Mouse (Mus musculus) liver, postnatal 0 days (tissue): Measurements from ENCODE around the gene Slc17a5. TPM values are rescaled to one million over a fixed set of nuclear protein-coding genes. Genes with fewer than 3 reads are reported as not detected.
"Not testable (repeated sequence)": the region's sequence is repeated elsewhere in the genome, so short reads cannot be mapped to it uniquely, and the experiment has no call there.

Source experiments
- ATAC-seq: fragments of 200-750 bp; cut with Nextera tagmentation; 2 replicates; pipeline ENCODE4 v1.8.0; 2017; ENCODE audit warnings: mild to moderate bottlenecking, moderate library complexity
- DNase-seq: peaks from one replicate; pipeline ENCODE4 v3.0.0-alpha.2; 2016
- H3K27ac ChIP-seq: fragments of 300-500 bp; sonication (generic); 2 replicates; pipeline ENCODE4 v1.5.1; 2014; ENCODE audit warnings: antibody characterized with exemption, moderate library complexity, mild to moderate bottlenecking, low read depth
- H3K27me3 ChIP-seq: fragments of 300-500 bp; sonication (generic); 2 replicates; pipeline ENCODE4 v1.6.1; 2014; ENCODE audit warnings: low read length, control low read depth, mixed read lengths; ENCODE audit not compliant: insufficient read depth
- H3K36me3 ChIP-seq: fragments of 300-500 bp; sonication (generic); replicated peaks from 2 replicates; pipeline ENCODE4 v1.6.1; 2014; ENCODE audit warnings: mild to moderate bottlenecking, control low read depth, low read length, moderate library complexity, mixed read lengths; ENCODE audit not compliant: insufficient read depth
- H3K4me1 ChIP-seq: fragments of 300-500 bp; sonication (generic); 2 replicates; pipeline ENCODE4 v1.6.1; 2014; ENCODE audit warnings: antibody characterized with exemption, mild to moderate bottlenecking, control low read depth; ENCODE audit not compliant: insufficient read depth
- H3K4me2 ChIP-seq: fragments of 300-500 bp; sonication (generic); 2 replicates; pipeline ENCODE4 v1.6.1; 2014; ENCODE audit warnings: low read depth, mild to moderate bottlenecking, low read length, moderate library complexity, mixed read lengths
- H3K4me3 ChIP-seq: fragments of 300-500 bp; sonication (generic); 2 replicates; pipeline ENCODE4 v1.5.1; 2014; ENCODE audit warnings: low read depth, low read length
- H3K9ac ChIP-seq: fragments of 300-500 bp; sonication (generic); replicated peaks from 2 replicates; pipeline ENCODE4 v1.6.1; 2014; ENCODE audit warnings: mild to moderate bottlenecking, moderate library complexity
- H3K9me3 ChIP-seq: fragments of 300-500 bp; sonication (generic); 2 replicates; pipeline ENCODE4 v1.6.1; 2016; ENCODE audit warnings: mild to moderate bottlenecking, control low read depth, low read length, mixed read lengths
- CTCF ChIP-seq: sonication (generic); IDR thresholded peaks from 2 replicates; pipeline ENCODE4 v1.5.1; 2016; ENCODE audit warnings: antibody characterized with exemption, low read depth
- EP300 ChIP-seq: IDR thresholded peaks from 2 replicates; pipeline ENCODE4 v1.6.1; 2016; ENCODE audit warnings: antibody characterized with exemption, low read depth, mild to moderate bottlenecking
- WGBS: fragments of 180-500 bp; shearing (Covaris S2); extraction: QIAGEN DNeasy Blood & Tissue Kit; methylation state at CpG from one replicate; pipeline ENCODE4 v1.1.7; 2014; ENCODE audit not compliant: insufficient replicate concordance; 5-methylcytosine and 5-hydroxymethylcytosine counted together
- polyA plus RNA-seq: library from polyadenylated mRNA; unstranded; fragments of >200 nt; fragmentation: Nextera tagmentation; extraction: Ambion mirVana; gene quantifications from 2 replicates; pipeline ENCODE4 v1.2.1, GENCODE M21; 2015

Slc17a5 gene
- polyA plus RNA-seq, 1 experiment from 2014 or later, result 6.2 TPM

- H3K4me3 ChIP-seq, result no peak overlapping the region
- no peak for TF ChIP-seq CTCF
- no peak for TF ChIP-seq EP300
Measured at GRCm38 (mm10) chr9:78500386-78500785, 87.5 kb downstream of the Slc17a5 start.

GRCm38 (mm10) chr9:78493171-78493570 lies 94.7 kb downstream of the Slc17a5 start:
- Histone ChIP-seq H3K27me3 (no peaks in the 10 kb centered on the region), H3K36me3 (no peaks in the 10 kb centered on the region), H3K9me3 (no peaks in the 10 kb centered on the region), H3K4me3 (no peak overlapping the region), H3K27ac (no peak overlapping the region), H3K4me1 (peaks cover 6% of the 10 kb centered on the region; the same call in 1 of the 2 replicates), H3K4me2 (no peak overlapping the region), H3K9ac (no peak overlapping the region)
- 82% methylated on average over 7 of the region's 7 CpGs for WGBS
- no peak for ATAC-seq
- TF ChIP-seq EP300, result no peak
- no peak for TF ChIP-seq CTCF
- DNase-seq, result no peak

More at GRCm38 (mm10) chr9:78500386-78500785, 87.5 kb downstream of the Slc17a5 start:
- Histone ChIP-seq H3K27ac (no peak overlapping the region), H3K9ac (no peak overlapping the region), H3K4me1 (peaks cover 6% of the 10 kb centered on the region; the same call in 1 of the 2 replicates), H3K4me2 (no peak overlapping the region), H3K27me3 (no peaks in the 10 kb centered on the region), H3K9me3 (no peaks in the 10 kb centered on the region), H3K36me3 (no peaks in the 10 kb centered on the region)
- no peak for DNase-seq
- WGBS, result 81% methylated on average over 3 of the region's 3 CpGs
- no peak for ATAC-seq

GRCm38 (mm10) chr9:78492254-78492653 lies 95.6 kb downstream of the Slc17a5 start:
- Histone ChIP-seq H3K9me3 (no peaks in the 10 kb centered on the region), H3K36me3 (no peaks in the 10 kb centered on the region), H3K4me2 (no peak overlapping the region), H3K4me3 (no peak overlapping the region), H3K27me3 (no peaks in the 10 kb centered on the region), H3K27ac (no peak overlapping the region), H3K9ac (no peak overlapping the region), H3K4me1 (peaks cover 6% of the 10 kb centered on the region; the same call in 1 of the 2 replicates)
- TF ChIP-seq CTCF (no peak), EP300 (no peak)
- WGBS, result 75% methylated on average over 3 of the region's 3 CpGs
- ATAC-seq (no peak), DNase-seq (no peak)

GRCm38 (mm10) chr9:78491169-78491568 lies 96.7 kb downstream of the Slc17a5 start:
- H3K4me1 ChIP-seq, result peaks cover 6% of the 10 kb centered on the region; the same call in 1 of the 2 replicates
- no peak overlapping the region for H3K4me3 ChIP-seq
- H3K4me2 ChIP-seq, result no peak overlapping the region
- no peak overlapping the region for H3K9ac ChIP-seq
- ATAC-seq (no peak), DNase-seq (no peak)
- WGBS, result 63% methylated on average over 3 of the region's 3 CpGs
- H3K27ac ChIP-seq, result no peak overlapping the region
- no peaks in the 10 kb centered on the region for H3K27me3 ChIP-seq
- no peaks in the 10 kb centered on the region for H3K9me3 ChIP-seq
- TF ChIP-seq CTCF (no peak), EP300 (no peak)
- no peaks in the 10 kb centered on the region for H3K36me3 ChIP-seq

GRCm38 (mm10) chr9:78488890-78489420 lies 98.9 kb downstream of the Slc17a5 start, which contains the start of gene Eef1a1:
Eef1a1 (minus strand) TSS chr9:78489151.
- H3K9ac ChIP-seq, result peak within 1 kb of the TSS; percentile 54
- H3K27me3 ChIP-seq, result no peaks in the 10 kb centered on the region
- H3K4me3 ChIP-seq, result peak within 1 kb of the TSS; percentile 35
- no peak for TF ChIP-seq EP300
- TF ChIP-seq CTCF, result no peak
- H3K27ac ChIP-seq, result peak within 1 kb of the TSS; percentile 72
- H3K36me3 ChIP-seq, result no peaks in the 10 kb centered on the region
- DNase-seq (peak; percentile 73), ATAC-seq (peak; percentile 68)
- H3K9me3 ChIP-seq, result no peaks in the 10 kb centered on the region
- H3K4me2 ChIP-seq, result peak within 1 kb of the TSS; percentile 71
- 3% methylated on average over 16 of the region's 20 CpGs for WGBS
- H3K4me1 ChIP-seq, result peaks cover 6% of the 10 kb centered on the region; the same call in 1 of the 2 replicates

- H3K36me3 ChIP-seq, H3K4me2 ChIP-seq, H3K9me3 ChIP-seq, H3K27ac ChIP-seq, DNase-seq, H3K4me1 ChIP-seq, H3K4me3 ChIP-seq, H3K9ac ChIP-seq, H3K27me3 ChIP-seq, ATAC-seq: not testable (repeated sequence)
- 80% methylated on average over 5 of the region's 5 CpGs for WGBS
Measured at GRCm38 (mm10) chr9:78488021-78488420, 99.8 kb downstream of the Slc17a5 start.

Other genes starting within 250 kb of the Slc17a5 start
- 1.3 and 2.3 TPM in 2 replicates for gene Gsta2, start 232.3 kb downstream of the Slc17a5 start, polyA plus RNA-seq
- not detected in 2 replicates for gene Dppa5a, start 219.9 kb downstream of the Slc17a5 start, polyA plus RNA-seq
- gene Ooep, start 209.3 kb downstream of the Slc17a5 start, polyA plus RNA-seq, result not detected in 2 replicates
- gene Ddx43, start 192.3 kb downstream of the Slc17a5 start, polyA plus RNA-seq, result 0.05 TPM in 1 of 2 replicates, not detected in the other
- 0.85 and 0.92 TPM in 2 replicates for gene Cgas, start 144.8 kb downstream of the Slc17a5 start, polyA plus RNA-seq
- gene Mto1, start 139.8 kb downstream of the Slc17a5 start, polyA plus RNA-seq, result 10.9 and 11.5 TPM in 2 replicates
- 0.70 and 0.75 TPM in 2 replicates for gene Gm17324, start 139.3 kb downstream of the Slc17a5 start, polyA plus RNA-seq
- 1,946 and 1,972 TPM in 2 replicates for gene Eef1a1, start 98.9 kb downstream of the Slc17a5 start, polyA plus RNA-seq
- gene Cd109, start 27.5 kb upstream of the Slc17a5 start, polyA plus RNA-seq, result 0.04 TPM in 2 replicates